Mouse (Mus musculus) liver, embryonic 14.5 days (tissue): ENCODE data around the gene Ambra1. TPM values are rescaled to one million over a fixed set of nuclear protein-coding genes. Genes with fewer than 3 reads are reported as not detected.

Experiments
- ATAC-seq: fragments of 200-750 bp; cut with Nextera tagmentation; 2 replicates; pipeline ENCODE4 v1.8.0; 2017; ENCODE audit warnings: moderate number of reproducible peaks, mild to moderate bottlenecking, moderate library complexity; ENCODE audit not compliant: insufficient read depth
- DNase-seq, 3 experiments: peaks; one replicate each; pipeline ENCODE4 v3.0.0-alpha.2; 2012 to 2013; ENCODE audit warnings: low read depth in 3 of 3, low spot score in 3 of 3
- H3K27ac ChIP-seq: fragments of 300-500 bp; sonication (generic); 2 replicates; pipeline ENCODE4 v1.5.1; 2014; ENCODE audit warnings: moderate library complexity, mild to moderate bottlenecking, control low read depth, inconsistent platforms
- H3K27me3 ChIP-seq: fragments of 300-500 bp; sonication (generic); 2 replicates; pipeline ENCODE4 v1.6.1; 2014; ENCODE audit warnings: mild to moderate bottlenecking, low read length, moderate library complexity; ENCODE audit not compliant: control insufficient read depth, insufficient read depth
- H3K36me3 ChIP-seq: fragments of 300-500 bp; sonication (generic); replicated peaks from 2 replicates; pipeline ENCODE4 v1.6.1; 2014; ENCODE audit warnings: low read depth; ENCODE audit not compliant: control insufficient read depth, insufficient read depth
- H3K4me1 ChIP-seq, 2 experiments: fragments of 200-500 bp in 1 of 2; fragments of 300-500 bp in 1 of 2; sonication (generic) in 1 of 2; replicated peaks; 2 replicates each; pipeline ENCODE4 v1.6.1; 2012 to 2014; ENCODE audit warnings: antibody characterized with exemption in 1 of 2, inconsistent platforms in 1 of 2, low read length in 1 of 2; ENCODE audit not compliant: control insufficient read depth in 2 of 2, insufficient read depth in 2 of 2
- H3K4me2 ChIP-seq: fragments of 300-500 bp; sonication (generic); 2 replicates; pipeline ENCODE4 v1.6.1; 2014; ENCODE audit warnings: low read depth, mild to moderate bottlenecking, control low read depth, moderate library complexity
- H3K4me3 ChIP-seq, 2 experiments: fragments of 200-500 bp in 1 of 2; fragments of 300-500 bp in 1 of 2; sonication (generic) in 1 of 2; 2 replicates each; pipeline ENCODE4 v1.5.1; 2012 to 2014; ENCODE audit warnings: low read depth in 2 of 2, low read length in 2 of 2, mild to moderate bottlenecking in 2 of 2, control low read depth in 1 of 2, inconsistent platforms in 1 of 2, moderate library complexity in 1 of 2; ENCODE audit not compliant: insufficient read depth in 1 of 2
- H3K9ac ChIP-seq: fragments of 300-500 bp; sonication (generic); replicated peaks from 2 replicates; pipeline ENCODE4 v1.6.1; 2014; ENCODE audit warnings: mild to moderate bottlenecking, control low read depth, moderate library complexity
- H3K9me3 ChIP-seq: fragments of 300-500 bp; sonication (generic); 2 replicates; pipeline ENCODE4 v1.6.1; 2016; ENCODE audit warnings: low read length, mixed read lengths; ENCODE audit not compliant: control insufficient read depth
- CTCF ChIP-seq: IDR thresholded peaks from 2 replicates; pipeline ENCODE4 v1.5.1; 2016; ENCODE audit warnings: antibody characterized with exemption, low read depth, control low read depth
- EP300 ChIP-seq: IDR thresholded peaks from 2 replicates; pipeline ENCODE4 v1.6.1; 2016; ENCODE audit warnings: antibody characterized with exemption, low read depth
- WGBS: fragments of 180-500 bp; shearing (Covaris S2); extraction: QIAGEN DNeasy Blood & Tissue Kit; methylation state at CpG from one replicate; pipeline ENCODE4 v1.1.7; 2014; ENCODE audit not compliant: insufficient replicate concordance; 5-methylcytosine and 5-hydroxymethylcytosine counted together
- polyA plus RNA-seq, 2 experiments: library from polyadenylated mRNA; depleted of rRNA in 1 of 2; stranded (reverse) in 1 of 2; unstranded in 1 of 2; fragments of >200 nt; fragmentation: Nextera tagmentation in 1 of 2; extraction: Ambion mirVana in 1 of 2; gene quantifications; 2 replicates each; pipeline versions ENCODE4 v1.2.1 to v1.2.3; 2012 to 2014

Gene Ambra1
- polyA plus RNA-seq, 2 experiments = 3.9 TPM

GRCm38 (mm10) chr2:91947397-91948150 is 217.6 kb downstream of the Ambra1 start:
- Histone ChIP-seq H3K4me3 (peak overlapping the region; percentile 45 to 48), H3K36me3 (peaks cover 11% of the 10 kb centered on the region), H3K9ac (peak overlapping the region; percentile 63), H3K27ac (peak overlapping the region; percentile 74), H3K4me2 (peak overlapping the region; percentile 68), H3K9me3 (no peaks in the 10 kb centered on the region), H3K27me3 (no peaks in the 10 kb centered on the region), H3K4me1 (peaks cover 47 to 55% of the 10 kb centered on the region in 2 experiments)
- 15% methylated on average over 11 of the region's 11 CpGs for WGBS
- DNase-seq = peak in 2 of 3 experiments; percentile 51 to 60
- TF ChIP-seq CTCF = 0 out of 2 replicates have a peak, but pooled peaks have one; percentile 20
- no peak for TF ChIP-seq EP300
- peak; percentile 53 for ATAC-seq

GRCm38 (mm10) chr2:91948151-91948509 is 218.2 kb downstream of the Ambra1 start:
- H3K27me3 ChIP-seq = no peaks in the 10 kb centered on the region
- H3K4me2 ChIP-seq = peak overlapping the region; percentile 68
- H3K4me3 ChIP-seq = peak overlapping the region; percentile 45 to 48
- 5% methylated on average over 6 of the region's 6 CpGs for WGBS
- peaks cover 8% of the 10 kb centered on the region for H3K36me3 ChIP-seq
- ATAC-seq (peak; percentile 57), DNase-seq (peak; percentile 63 to 70 (median 64))
- peak overlapping the region; percentile 63 for H3K9ac ChIP-seq
- H3K9me3 ChIP-seq = no peaks in the 10 kb centered on the region
- peak overlapping the region; percentile 74 for H3K27ac ChIP-seq
- TF ChIP-seq CTCF (no peak), EP300 (peak; percentile 70)
- peaks cover 47 to 55% of the 10 kb centered on the region in 2 experiments for H3K4me1 ChIP-seq

- peak overlapping the region; percentile 74 for H3K27ac ChIP-seq
- H3K9me3 ChIP-seq = no peaks in the 10 kb centered on the region
- peak overlapping the region; percentile 68 for H3K4me2 ChIP-seq
- DNase-seq (no peak), ATAC-seq (peak; percentile 36)
- peaks cover 50 to 60% of the 10 kb centered on the region in 2 experiments for H3K4me1 ChIP-seq
- peak overlapping the region; percentile 63 for H3K9ac ChIP-seq
- TF ChIP-seq CTCF (no peak), EP300 (no peak)
- H3K4me3 ChIP-seq = peak overlapping the region; percentile 48 to 53
- 17% methylated on average over 3 of the region's 3 CpGs for WGBS
- H3K27me3 ChIP-seq = no peaks in the 10 kb centered on the region
- peaks cover 4% of the 10 kb centered on the region; the same call in 1 of the 2 replicates for H3K36me3 ChIP-seq
Observed at GRCm38 (mm10) chr2:91948792-91949241, 218.9 kb downstream of the Ambra1 start.

GRCm38 (mm10) chr2:91949411-91950274 is 219.7 kb downstream of the Ambra1 start:
- H3K9ac ChIP-seq = peak overlapping the region; percentile 63
- WGBS = 7% methylated on average over 17 of the region's 17 CpGs
- peak overlapping the region; percentile 68 for H3K4me2 ChIP-seq
- ATAC-seq (peak; percentile 81), DNase-seq (peak in 1 of 3 experiments; percentile 62)
- peaks cover 4% of the 10 kb centered on the region; the same call in 1 of the 2 replicates for H3K36me3 ChIP-seq
- no peaks in the 10 kb centered on the region for H3K9me3 ChIP-seq
- TF ChIP-seq CTCF (0 out of 2 replicates have a peak, but pooled peaks have one; percentile 6), EP300 (peak; percentile 88)
- no peaks in the 10 kb centered on the region for H3K27me3 ChIP-seq
- peak overlapping the region; percentile 74 for H3K27ac ChIP-seq
- peaks cover 50 to 62% of the 10 kb centered on the region in 2 experiments for H3K4me1 ChIP-seq
- peak overlapping the region; percentile 48 to 53 for H3K4me3 ChIP-seq
